Mouse (Mus musculus) heart, postnatal 0 days (tissue): ENCODE results near the gene Larp4. TPM values are rescaled to one million over a fixed set of nuclear protein-coding genes. Genes with fewer than 3 reads are reported as not detected.
A peak's percentile ranks its signal among the peaks of the same experiment; 100 is the strongest.

Experiments
- ATAC-seq: fragments of 200-750 bp; cut with Nextera tagmentation; 2 replicates; pipeline ENCODE4 v1.8.0; 2017; ENCODE audit warnings: low read depth, moderate number of reproducible peaks, moderate library complexity; ENCODE audit not compliant: insufficient read depth
- DNase-seq: peaks from one replicate; pipeline ENCODE4 v3.0.0-alpha.2; 2016; ENCODE audit warnings: low spot score
- H3K27ac ChIP-seq: fragments of 300-500 bp; sonication (generic); 2 replicates; pipeline ENCODE4 v1.5.1; 2014; ENCODE audit warnings: low read depth, mild to moderate bottlenecking
- H3K27me3 ChIP-seq: fragments of 300-500 bp; sonication (generic); 2 replicates; pipeline ENCODE4 v1.6.1; 2014; ENCODE audit warnings: low read length, mixed read lengths; ENCODE audit not compliant: control insufficient read depth, insufficient read depth
- H3K36me3 ChIP-seq: fragments of 300-500 bp; sonication (generic); replicated peaks from 2 replicates; pipeline ENCODE4 v1.6.1; 2014; ENCODE audit warnings: low read length, mixed read lengths; ENCODE audit not compliant: control insufficient read depth, insufficient read depth
- H3K4me1 ChIP-seq: fragments of 300-500 bp; sonication (generic); 2 replicates; pipeline ENCODE4 v1.6.1; 2014; ENCODE audit warnings: antibody characterized with exemption; ENCODE audit not compliant: control insufficient read depth, insufficient read depth
- H3K4me2 ChIP-seq: fragments of 300-500 bp; sonication (generic); 2 replicates; pipeline ENCODE4 v1.6.1; 2014; ENCODE audit warnings: low read depth, mild to moderate bottlenecking, low read length, moderate library complexity
- H3K4me3 ChIP-seq: fragments of 300-500 bp; sonication (generic); 2 replicates; pipeline ENCODE4 v1.5.1; 2014; ENCODE audit warnings: low read depth, low read length
- H3K9ac ChIP-seq: fragments of 300-500 bp; sonication (generic); replicated peaks from 2 replicates; pipeline ENCODE4 v1.6.1; 2014; ENCODE audit warnings: low read depth, low read length, mixed read lengths
- H3K9me3 ChIP-seq: fragments of 300-500 bp; sonication (generic); replicated peaks from 2 replicates; pipeline ENCODE4 v1.6.1; 2016; ENCODE audit warnings: low read length; ENCODE audit not compliant: control insufficient read depth
- CTCF ChIP-seq: IDR thresholded peaks from 2 replicates; pipeline ENCODE4 v1.5.1; 2016; ENCODE audit warnings: antibody characterized with exemption, control low read depth, low read depth
- EP300 ChIP-seq: IDR thresholded peaks from 2 replicates; pipeline ENCODE4 v1.6.1; 2016; ENCODE audit warnings: antibody characterized with exemption, low read depth
- WGBS: fragments of 180-500 bp; shearing (Covaris S2); extraction: QIAGEN DNeasy Blood & Tissue Kit; methylation state at CpG from one replicate; pipeline ENCODE4 v1.1.7; 2014; 5-methylcytosine and 5-hydroxymethylcytosine counted together
- polyA plus RNA-seq: library from polyadenylated mRNA; unstranded; fragments of >200 nt; fragmentation: Nextera tagmentation; extraction: Ambion mirVana; gene quantifications from 2 replicates; pipeline ENCODE4 v1.2.1, GENCODE M21; 2015
- total RNA-seq: library from RNA; depleted of rRNA; stranded (reverse); fragments of >200 nt; gene quantifications from 2 replicates; pipeline ENCODE4 v1.2.3, GENCODE M21; 2014; ENCODE audit warnings: low replicate concordance

Larp4 gene
- total and polyA plus RNA-seq, 2 experiments from 2014 or later = 28.2 to 103 TPM

GRCm38 (mm10) chr15:100028133-100028532, 58.3 kb downstream of the Larp4 start:
- Histone ChIP-seq H3K27ac (no peak overlapping the region), H3K4me2 (no peak overlapping the region), H3K36me3 (no peaks in the 10 kb centered on the region), H3K27me3 (no peaks in the 10 kb centered on the region), H3K4me1 (no peaks in the 10 kb centered on the region), H3K9ac (no peak overlapping the region), H3K4me3 (no peak overlapping the region), H3K9me3 (no peaks in the 10 kb centered on the region)
- 76% methylated on average over 2 of the region's 2 CpGs for WGBS
- ATAC-seq (no peak), DNase-seq (no peak)
- no peak for TF ChIP-seq CTCF
- TF ChIP-seq EP300 = no peak

GRCm38 (mm10) chr15:100029497-100029896, 59.6 kb downstream of the Larp4 start:
- H3K9me3 ChIP-seq = no peaks in the 10 kb centered on the region
- H3K4me2 ChIP-seq = no peak overlapping the region
- 53% methylated on average over 8 of the region's 8 CpGs for WGBS
- H3K4me3 ChIP-seq = no peak overlapping the region
- no peaks in the 10 kb centered on the region for H3K36me3 ChIP-seq
- no peak for DNase-seq
- no peak overlapping the region for H3K9ac ChIP-seq
- ATAC-seq = no peak
- no peaks in the 10 kb centered on the region for H3K4me1 ChIP-seq
- no peak overlapping the region for H3K27ac ChIP-seq
- H3K27me3 ChIP-seq = no peaks in the 10 kb centered on the region
- TF ChIP-seq EP300 (no peak), CTCF (no peak)

GRCm38 (mm10) chr15:100029900-100030299, 60.0 kb downstream of the Larp4 start:
- DNase-seq = no peak
- H3K4me1 ChIP-seq = no peaks in the 10 kb centered on the region
- H3K27ac ChIP-seq = no peak overlapping the region
- no peaks in the 10 kb centered on the region for H3K27me3 ChIP-seq
- no peak overlapping the region for H3K9ac ChIP-seq
- WGBS = 85% methylated on average over 2 of the region's 2 CpGs
- no peak overlapping the region for H3K4me3 ChIP-seq
- no peaks in the 10 kb centered on the region for H3K9me3 ChIP-seq
- TF ChIP-seq EP300 = no peak
- no peak for TF ChIP-seq CTCF
- no peak for ATAC-seq
- no peaks in the 10 kb centered on the region for H3K36me3 ChIP-seq
- no peak overlapping the region for H3K4me2 ChIP-seq

GRCm38 (mm10) chr15:100032546-100032945, 62.7 kb downstream of the Larp4 start:
- H3K4me3 ChIP-seq = no peak overlapping the region
- no peaks in the 10 kb centered on the region for H3K27me3 ChIP-seq
- no peaks in the 10 kb centered on the region for H3K36me3 ChIP-seq
- no peak overlapping the region for H3K9ac ChIP-seq
- no peak overlapping the region for H3K27ac ChIP-seq
- H3K9me3 ChIP-seq = no peaks in the 10 kb centered on the region
- 86% methylated on average over 3 of the region's 3 CpGs for WGBS
- TF ChIP-seq CTCF (no peak), EP300 (no peak)
- no peak for ATAC-seq
- DNase-seq = no peak
- no peak overlapping the region for H3K4me2 ChIP-seq
- no peaks in the 10 kb centered on the region for H3K4me1 ChIP-seq

GRCm38 (mm10) chr15:100038470-100038971, 68.7 kb downstream of the Larp4 start, which contains the start of gene Dip2b:
TSS of gene Dip2b (plus strand) at chr15:100038664.
- DNase-seq = peak; percentile 93
- Histone ChIP-seq H3K4me1 (peaks cover 20% of the 10 kb centered on the region; the same call in 1 of the 2 replicates), H3K36me3 (no peaks in the 10 kb centered on the region), H3K4me3 (peak within 1 kb of the TSS; percentile 96), H3K27ac (peak within 1 kb of the TSS; percentile 99), H3K9me3 (no peaks in the 10 kb centered on the region), H3K27me3 (no peaks in the 10 kb centered on the region), H3K9ac (peak within 1 kb of the TSS; percentile 99), H3K4me2 (peak within 1 kb of the TSS; percentile 69)
- TF ChIP-seq CTCF (peak; percentile 92), EP300 (no peak)
- ATAC-seq = peak; percentile 89
- under 1% methylated on average over 54 of the region's 68 CpGs for WGBS
